Mouse (Mus musculus): ENCODE data around the gene Tapbpl. TPM values are rescaled to one million over a fixed set of nuclear protein-coding genes. Genes with fewer than 3 reads are reported as not detected.
"Not testable (repeated sequence)": the region's sequence is repeated elsewhere in the genome, so short reads cannot be mapped to it uniquely, and the experiment has no call there.

Tapbpl gene
- 1 to 10 TPM; 2.4 to 2.5 TPM for total RNA-seq (2021)

- intact Hi-C loops (cut with DNase I), result no loop called here
- peak in 1 of 2 experiments; percentile 65 for DNase-seq (ENCODE audit: extremely low spot score in 1 of 2, low spot score in 2 of 2)
Measured at GRCm38 (mm10) chr6:125231117-125232044, at the start of gene Tapbpl. Tapbpl (minus strand) TSS chr6:125231860.

- DNase-seq (ENCODE audit: extremely low spot score in 1 of 2, low spot score in 2 of 2), result no peak
- intact Hi-C loops (cut with DNase I), result loop anchor here (5.0 to 10.0 kb wide), 2 partner anchors 78 to 325 kb away; no protein-coding TSS in a partner anchor
Measured at GRCm38 (mm10) chr6:125279729-125280128, 48.1 kb upstream of the Tapbpl start.

GRCm38 (mm10) chr6:125274841-125275563, 43.3 kb upstream of the Tapbpl start:
- peak in 1 of 2 experiments; percentile 67 for DNase-seq (ENCODE audit: extremely low spot score in 1 of 2, low spot score in 2 of 2)
- intact Hi-C loops (cut with DNase I), result loop anchor here (5.0 to 10.0 kb wide), 4 partner anchors 82 to 330 kb away; partner anchors contain the start of gene Iffo1

- no peak for DNase-seq (ENCODE audit: extremely low spot score in 1 of 2, low spot score in 2 of 2)
- intact Hi-C loops (cut with DNase I), result loop anchor here (5.0 to 10.0 kb wide), 3 partner anchors 110 to 332 kb away; partner anchors contain the start of gene Iffo1
Measured at GRCm38 (mm10) chr6:125272228-125272785, 40.6 kb upstream of the Tapbpl start.

GRCm38 (mm10) chr6:125271455-125272227, 40.0 kb upstream of the Tapbpl start:
- intact Hi-C loops (cut with DNase I), result loop anchor here (5.0 to 10.0 kb wide), 3 partner anchors 109 to 333 kb away; partner anchors contain the start of gene Iffo1
- peak; percentile 89 to 94 for DNase-seq (ENCODE audit: extremely low spot score in 1 of 2, low spot score in 2 of 2)

DNA sequence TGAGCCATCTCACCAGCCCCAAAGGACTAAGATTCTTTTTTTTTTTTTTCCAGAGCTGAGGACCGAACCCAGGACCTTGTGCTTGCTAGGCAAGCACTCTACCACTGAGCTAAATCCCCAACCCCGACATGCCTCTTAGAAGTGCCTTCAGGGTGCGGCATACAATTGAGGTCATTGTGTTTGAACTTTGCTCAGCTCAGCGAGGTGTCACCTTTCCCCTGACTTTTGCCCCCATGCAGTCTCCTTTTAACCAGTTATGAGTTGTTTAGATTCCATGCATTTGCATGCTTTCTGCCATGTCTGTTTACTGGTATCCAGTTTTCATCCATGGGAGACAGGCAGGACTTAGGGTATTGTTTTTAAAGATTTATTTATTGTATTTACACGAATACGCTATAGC, 37.1 kb upstream of the Tapbpl start:
- DNase-seq (ENCODE audit: extremely low spot score in 1 of 2, low spot score in 2 of 2), result no peak
- intact Hi-C loops (cut with DNase I), result loop anchor here (5.0 kb wide), 1 partner anchor 51 kb away; the partner anchor contains the start of gene Vamp1

DNA sequence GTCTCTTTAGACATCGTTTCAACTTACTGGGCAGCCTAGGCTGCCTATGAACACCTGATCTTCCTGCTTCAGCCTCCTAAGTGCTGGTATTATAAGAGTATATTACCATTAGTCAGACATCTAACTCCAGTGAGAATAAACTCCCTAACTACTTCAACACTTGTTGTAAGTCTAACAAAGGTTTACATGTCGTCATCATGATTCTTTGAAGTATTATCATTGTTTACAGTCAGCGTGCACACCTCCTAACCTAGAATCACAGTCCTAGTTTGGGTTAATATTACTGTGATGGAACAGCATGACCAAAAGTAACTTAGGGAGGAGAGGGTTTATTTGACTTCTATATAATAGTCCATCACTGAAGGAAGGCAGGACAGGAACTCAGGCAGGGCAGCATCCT, 35.8 kb upstream of the Tapbpl start:
- intact Hi-C loops (cut with DNase I), result loop anchor here (5.0 kb wide), 1 partner anchor 50 kb away; the partner anchor contains the start of gene Vamp1
- no peak for DNase-seq (ENCODE audit: extremely low spot score in 1 of 2, low spot score in 2 of 2)

DNA sequence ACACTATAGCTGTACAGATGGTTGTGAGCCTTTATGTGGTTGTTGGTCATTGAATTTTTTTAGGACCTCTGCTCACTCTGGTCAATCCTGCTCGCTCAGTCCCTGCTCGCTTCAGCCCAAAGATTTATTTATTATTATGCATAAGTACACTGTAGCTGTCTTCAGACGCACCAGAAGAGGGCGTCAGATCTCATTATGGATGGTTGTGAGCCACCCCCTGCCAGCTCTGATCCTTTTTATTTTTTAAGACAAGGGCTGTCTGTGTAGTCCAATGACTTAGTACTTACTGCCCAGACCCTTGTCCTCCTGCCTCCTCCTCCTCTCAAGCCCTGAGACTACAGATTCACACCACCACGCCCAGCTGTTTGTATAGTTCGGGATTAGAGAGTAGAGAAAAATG, 34.9 kb upstream of the Tapbpl start:
- not testable (repeated sequence) for DNase-seq (ENCODE audit: extremely low spot score in 1 of 2, low spot score in 2 of 2)
- intact Hi-C loops (cut with DNase I), result loop anchor here (5.0 kb wide), 1 partner anchor 49 kb away; the partner anchor contains the start of gene Vamp1

GRCm38 (mm10) chr6:125266091-125266490, 34.4 kb upstream of the Tapbpl start:
- intact Hi-C loops (cut with DNase I), result loop anchor here (5.0 kb wide), 1 partner anchor 49 kb away; the partner anchor contains the start of gene Vamp1
- DNase-seq (ENCODE audit: extremely low spot score in 1 of 2, low spot score in 2 of 2), result no peak

GRCm38 (mm10) chr6:125265239-125265638, 33.6 kb upstream of the Tapbpl start:
- intact Hi-C loops (cut with DNase I), result loop anchor here (5.0 kb wide), 1 partner anchor 48 kb away; the partner anchor contains the start of gene Vamp1
- no peak for DNase-seq (ENCODE audit: extremely low spot score in 1 of 2, low spot score in 2 of 2)

GRCm38 (mm10) chr6:125264219-125264618, 32.6 kb upstream of the Tapbpl start:
- intact Hi-C loops (cut with DNase I), result no loop called here
- DNase-seq (ENCODE audit: extremely low spot score in 1 of 2, low spot score in 2 of 2), result no peak

DNA sequence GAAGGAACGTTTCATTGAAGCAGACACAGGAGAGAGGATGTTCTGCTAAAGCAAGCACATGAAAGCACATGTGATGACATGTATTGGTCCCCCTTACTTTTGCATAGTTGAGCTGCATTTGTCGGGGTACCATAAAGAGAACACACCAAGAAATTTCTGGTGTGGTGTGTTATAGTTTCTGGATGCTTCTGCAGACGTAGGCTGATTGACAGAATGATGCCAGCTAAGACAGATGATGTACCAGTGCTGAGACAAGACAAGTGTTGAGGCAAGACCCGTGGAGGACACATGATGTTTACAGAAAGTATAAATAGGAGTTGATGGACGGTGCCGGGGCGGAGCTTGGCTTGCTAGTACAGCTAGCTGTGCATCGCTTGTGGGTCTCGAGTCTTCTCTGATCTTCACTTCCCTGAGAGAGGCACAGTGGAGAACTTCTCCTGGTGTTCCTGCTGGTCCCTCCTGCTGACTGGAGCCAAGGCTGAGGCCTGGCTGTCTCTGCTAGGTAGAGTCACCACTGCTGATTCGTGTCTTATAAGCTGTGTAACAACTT, 28.4 kb upstream of the Tapbpl start:
- intact Hi-C loops (cut with DNase I), result no loop called here
- DNase-seq (ENCODE audit: extremely low spot score in 1 of 2, low spot score in 2 of 2), result no peak

DNA sequence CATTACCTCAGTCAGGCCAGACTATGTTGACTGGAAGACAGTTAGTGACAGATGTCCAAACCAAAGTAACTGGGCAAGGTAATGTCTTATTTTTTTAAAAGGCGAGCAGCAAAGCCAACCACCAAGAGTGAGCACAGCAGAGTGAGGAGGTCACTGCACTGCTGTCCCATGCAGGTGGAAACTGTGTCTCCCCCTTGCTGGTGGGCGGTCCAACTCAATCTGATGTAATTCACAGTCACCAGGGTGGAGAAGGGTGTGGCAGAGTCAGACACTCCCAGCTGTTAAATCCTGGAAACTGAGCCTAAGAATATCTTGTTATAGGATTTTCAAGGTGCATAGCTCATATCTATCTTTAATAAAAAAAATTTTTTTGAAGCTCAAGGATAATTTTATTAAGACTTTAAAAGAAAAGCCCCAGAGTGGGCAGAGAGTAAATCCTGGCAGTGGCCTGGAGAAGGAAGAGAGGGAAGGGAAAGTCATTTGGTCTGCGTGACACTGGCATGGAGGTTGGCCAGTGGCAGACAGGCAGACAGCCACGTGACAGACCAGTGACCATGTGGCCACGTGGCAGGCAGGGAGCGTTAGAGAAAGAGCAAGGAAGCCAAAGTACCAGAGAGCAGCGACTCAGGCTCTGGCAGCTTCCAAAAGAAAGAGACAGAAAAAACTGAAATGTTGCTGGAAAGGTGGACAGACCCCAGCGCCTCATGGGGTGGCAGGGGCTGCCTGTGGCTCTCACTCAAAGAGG, 24.7 kb upstream of the Tapbpl start:
- intact Hi-C loops (cut with DNase I), result no loop called here
- DNase-seq (ENCODE audit: extremely low spot score in 1 of 2, low spot score in 2 of 2), result no peak

DNA sequence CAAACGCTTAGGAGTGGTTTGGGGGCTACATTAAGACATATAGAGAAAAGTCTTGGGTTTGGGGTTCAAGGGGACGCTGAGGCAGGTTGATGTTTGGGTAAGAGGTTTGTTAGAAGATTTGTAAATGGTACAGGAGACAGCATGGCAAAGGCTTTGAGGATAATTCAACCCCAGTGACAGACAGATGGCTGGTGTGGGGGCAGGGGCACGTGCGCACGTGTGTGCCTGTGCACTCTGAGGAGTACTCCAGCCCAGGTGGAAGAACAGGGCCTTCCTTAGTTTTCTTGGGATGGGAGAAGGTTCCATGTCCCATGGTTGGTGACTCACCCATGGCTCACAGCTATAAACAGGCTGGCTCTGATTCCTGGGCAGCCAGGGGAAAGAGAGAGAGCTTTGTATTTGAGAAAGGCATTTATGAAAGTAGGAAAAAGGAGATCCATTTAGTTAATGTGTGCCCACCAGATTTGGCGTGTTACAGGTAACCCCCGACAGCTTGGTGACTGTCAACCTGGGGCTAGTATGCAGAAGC, 23.9 kb upstream of the Tapbpl start:
- DNase-seq (ENCODE audit: extremely low spot score in 1 of 2, low spot score in 2 of 2), result no peak
- intact Hi-C loops (cut with DNase I), result no loop called here

DNA sequence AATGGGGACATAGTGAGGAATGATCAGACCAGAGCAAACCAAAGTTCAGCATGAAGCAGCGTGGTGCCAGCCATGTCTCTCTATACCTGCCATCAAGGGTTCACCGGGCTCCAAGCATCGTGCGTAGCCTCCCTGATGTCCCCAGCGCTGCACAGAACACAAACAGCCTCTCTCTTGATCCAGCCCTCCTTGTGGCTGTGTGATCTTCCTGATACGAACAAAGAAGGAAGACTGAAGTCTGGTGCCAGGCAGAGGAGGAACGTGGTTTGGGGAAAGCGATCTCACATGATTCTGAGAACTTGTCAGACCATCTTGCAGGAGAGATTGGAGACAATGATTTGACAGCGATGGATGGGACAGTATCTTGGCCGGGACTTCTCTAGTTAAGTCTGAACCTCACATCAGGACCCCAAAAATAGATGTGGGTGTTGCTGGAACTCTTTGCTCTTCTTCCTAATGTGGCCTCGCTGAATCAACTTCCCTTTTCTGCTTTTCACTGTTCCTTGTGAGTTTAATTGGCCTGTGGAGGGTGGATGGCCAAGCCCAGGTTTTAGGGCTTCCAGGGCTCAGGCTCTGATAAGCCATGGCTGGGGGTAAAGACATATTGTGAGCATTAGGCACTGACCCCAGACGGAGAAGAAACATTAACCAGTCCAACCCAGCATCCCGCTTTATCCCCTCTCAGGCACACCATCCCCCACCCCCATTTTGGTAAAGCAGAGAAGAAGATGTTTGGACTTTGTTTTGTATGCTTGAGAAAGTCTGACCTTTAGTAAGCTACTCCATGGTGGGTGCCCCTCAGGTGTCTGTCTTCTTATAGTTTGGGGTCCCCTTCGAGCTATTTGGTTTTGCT, 22.4 kb upstream of the Tapbpl start:
- DNase-seq (ENCODE audit: extremely low spot score in 1 of 2, low spot score in 2 of 2), result no peak

DNA sequence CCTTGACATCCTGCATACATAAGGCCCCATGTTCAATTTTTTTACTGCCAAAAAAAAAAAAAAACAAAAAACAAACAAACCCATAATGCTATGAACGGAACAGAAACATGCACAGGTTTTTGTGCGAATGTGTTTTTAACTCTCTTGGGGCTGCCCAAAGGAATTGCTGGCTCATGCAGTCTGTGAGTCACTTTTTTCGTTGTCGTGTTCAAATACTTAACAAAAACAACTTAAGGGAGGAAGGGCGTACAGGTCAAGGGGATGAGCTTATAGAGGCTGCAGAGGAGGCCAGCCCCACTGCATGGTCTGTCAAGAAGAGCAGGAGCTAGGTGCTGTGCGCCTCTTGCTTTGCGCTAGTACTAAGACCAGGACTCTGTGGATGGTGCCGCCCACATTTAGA, 21.1 kb upstream of the Tapbpl start:
- intact Hi-C loops (cut with DNase I), result no loop called here
- DNase-seq (ENCODE audit: extremely low spot score in 1 of 2, low spot score in 2 of 2), result no peak

More for the DNA sequence above, 22.4 kb upstream of the Tapbpl start:
- intact Hi-C loops (cut with DNase I), result no loop called here

Measured in left cerebral cortex, postnatal 10 days (tissue).